Mouse (Mus musculus): ENCODE measurements around the gene Klf3. TPM values are rescaled to one million over a fixed set of nuclear protein-coding genes. Genes with fewer than 3 reads are reported as not detected.

Klf3 gene
- total and polyA plus RNA-seq, 2 experiments from 2014 or later = 22.9 to 37.1 TPM

DNA sequence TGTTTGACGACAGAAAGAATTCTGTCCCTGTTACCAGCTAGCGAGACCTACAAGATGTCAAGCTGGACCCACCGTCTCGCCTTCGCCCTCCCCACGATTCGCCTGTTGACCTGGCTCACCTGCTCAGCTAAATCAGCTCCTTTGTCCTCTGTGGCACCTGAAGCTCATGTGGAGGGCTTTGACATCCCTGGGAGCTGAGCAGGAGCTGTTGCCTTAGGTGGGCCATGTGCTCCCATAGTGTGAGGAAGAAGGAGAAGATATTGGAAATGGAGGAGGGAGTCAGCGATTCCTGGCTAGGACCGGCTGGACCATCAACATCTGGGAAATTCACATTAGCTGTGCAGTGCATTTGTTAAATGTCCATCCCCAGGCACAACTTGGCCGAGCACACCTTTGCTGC lies 26.4 kb downstream of the Klf3 start:
- no peak for ATAC-seq
- Histone ChIP-seq H3K4me2 (ENCODE audit: low read depth, low read length) (no peak overlapping the region), H3K27me3 (ENCODE audit: insufficient read depth, low read length) (no peaks in the 10 kb centered on the region), H3K27ac (no peak overlapping the region), H3K9me3 (ENCODE audit: low read length) (no peaks in the 10 kb centered on the region), H3K36me3 (ENCODE audit: insufficient read depth, low read length) (peaks cover 12% of the 10 kb centered on the region), H3K4me3 (ENCODE audit: low read length) (no peak overlapping the region), H3K4me1 (ENCODE audit: insufficient read depth, low read length) (no peaks in the 10 kb centered on the region), H3K9ac (replicated peaks; ENCODE audit: low read length) (no peak overlapping the region)
- WGBS = 95% methylated on average over 10 of the region's 10 CpGs
- TF ChIP-seq CTCF (IDR thresholded peaks at IDR 0.05; ENCODE audit: low read depth) = no peak
- no peak for DNase-seq (ENCODE audit: low spot score)

DNA sequence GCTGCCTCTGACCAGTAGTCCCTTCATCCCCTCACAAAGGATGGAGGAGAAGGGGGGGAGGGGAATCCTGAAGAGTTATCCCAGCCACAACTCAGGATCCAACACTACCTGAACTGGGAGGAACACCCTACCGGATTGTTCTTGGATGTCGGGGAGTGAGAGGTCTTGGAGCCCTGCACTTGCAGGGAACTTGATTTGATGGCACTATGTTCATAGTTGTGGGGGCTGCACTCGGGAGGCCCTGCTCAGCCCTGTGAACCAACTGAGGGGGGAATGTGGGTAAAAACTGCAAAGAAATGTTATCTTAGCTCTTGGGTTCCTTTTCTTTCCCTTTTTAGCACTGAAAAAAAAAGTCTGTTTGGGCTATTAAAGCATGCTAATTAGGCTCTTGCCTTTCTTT lies 27.6 kb downstream of the Klf3 start:
- WGBS = 84% methylated on average over 3 of the region's 3 CpGs
- no peak overlapping the region for H3K9ac ChIP-seq (replicated peaks; ENCODE audit: low read length)
- no peaks in the 10 kb centered on the region for H3K9me3 ChIP-seq (ENCODE audit: low read length)
- no peaks in the 10 kb centered on the region for H3K27me3 ChIP-seq (ENCODE audit: insufficient read depth, low read length)
- H3K4me3 ChIP-seq (ENCODE audit: low read length) = no peak overlapping the region
- TF ChIP-seq CTCF (IDR thresholded peaks at IDR 0.05; ENCODE audit: low read depth) = no peak
- H3K4me1 ChIP-seq (ENCODE audit: insufficient read depth, low read length) = no peaks in the 10 kb centered on the region
- peaks cover 10% of the 10 kb centered on the region for H3K36me3 ChIP-seq (ENCODE audit: insufficient read depth, low read length)
- no peak overlapping the region for H3K4me2 ChIP-seq (ENCODE audit: low read depth, low read length)
- no peak for ATAC-seq
- no peak for DNase-seq (ENCODE audit: low spot score)
- H3K27ac ChIP-seq = no peak overlapping the region

DNA sequence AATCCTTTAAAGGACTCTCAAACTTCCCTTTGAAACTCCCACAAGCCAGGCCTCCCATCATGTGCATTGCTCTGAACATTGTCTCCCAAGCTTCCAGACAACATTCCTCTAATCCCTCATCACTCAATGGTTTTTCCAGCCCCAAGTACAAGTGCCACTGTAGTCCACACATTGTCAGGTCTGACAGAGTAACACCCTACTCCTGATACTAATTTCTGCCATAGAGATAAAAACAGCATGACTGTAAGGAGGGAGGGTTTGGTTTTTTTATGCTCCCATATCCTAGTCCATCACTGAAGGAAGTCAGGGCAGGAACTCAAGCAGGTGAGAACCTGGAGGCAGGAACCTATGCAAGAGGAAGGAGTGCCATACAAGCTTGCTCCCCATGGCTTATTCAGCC lies 30.2 kb downstream of the Klf3 start:
- Histone ChIP-seq H3K4me2 (ENCODE audit: low read depth, low read length) (no peak overlapping the region), H3K27me3 (ENCODE audit: insufficient read depth, low read length) (no peaks in the 10 kb centered on the region), H3K4me1 (ENCODE audit: insufficient read depth, low read length) (no peaks in the 10 kb centered on the region), H3K9ac (replicated peaks; ENCODE audit: low read length) (no peak overlapping the region), H3K36me3 (ENCODE audit: insufficient read depth, low read length) (peaks cover 4% of the 10 kb centered on the region), H3K9me3 (ENCODE audit: low read length) (no peaks in the 10 kb centered on the region), H3K4me3 (ENCODE audit: low read length) (no peak overlapping the region), H3K27ac (no peak overlapping the region)
- ATAC-seq (no peak), DNase-seq (ENCODE audit: low spot score) (no peak)
- TF ChIP-seq CTCF (IDR thresholded peaks at IDR 0.05; ENCODE audit: low read depth) = no peak

DNA sequence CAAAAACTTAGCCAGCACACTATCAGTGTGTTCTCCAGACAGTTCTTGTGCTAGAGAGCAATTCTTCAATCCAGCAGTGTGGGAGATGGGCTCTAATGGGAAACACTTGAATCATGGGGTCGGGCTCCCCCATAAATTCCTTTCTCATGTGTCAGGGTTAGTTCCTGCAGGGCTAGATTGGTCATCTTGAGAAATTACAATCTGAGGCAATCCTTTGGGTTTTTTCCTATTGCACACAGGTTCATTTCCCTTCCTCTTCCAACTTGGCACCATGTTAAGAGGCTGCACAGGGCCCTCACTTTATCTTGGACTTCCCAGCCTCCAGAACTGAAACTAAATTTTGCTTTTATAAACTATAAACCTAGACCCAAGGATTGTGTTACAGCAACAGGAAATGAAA lies 31.0 kb downstream of the Klf3 start:
- WGBS = 97% methylated on average over 1 of the region's 1 CpGs
- Histone ChIP-seq H3K4me1 (ENCODE audit: insufficient read depth, low read length) (no peaks in the 10 kb centered on the region), H3K9ac (replicated peaks; ENCODE audit: low read length) (no peak overlapping the region), H3K27me3 (ENCODE audit: insufficient read depth, low read length) (no peaks in the 10 kb centered on the region), H3K9me3 (ENCODE audit: low read length) (no peaks in the 10 kb centered on the region), H3K4me3 (ENCODE audit: low read length) (no peak overlapping the region), H3K4me2 (ENCODE audit: low read depth, low read length) (no peak overlapping the region), H3K36me3 (ENCODE audit: insufficient read depth, low read length) (peaks cover 4% of the 10 kb centered on the region), H3K27ac (no peak overlapping the region)
- ATAC-seq (no peak), DNase-seq (ENCODE audit: low spot score) (no peak)
- no peak for TF ChIP-seq CTCF (IDR thresholded peaks at IDR 0.05; ENCODE audit: low read depth)

DNA sequence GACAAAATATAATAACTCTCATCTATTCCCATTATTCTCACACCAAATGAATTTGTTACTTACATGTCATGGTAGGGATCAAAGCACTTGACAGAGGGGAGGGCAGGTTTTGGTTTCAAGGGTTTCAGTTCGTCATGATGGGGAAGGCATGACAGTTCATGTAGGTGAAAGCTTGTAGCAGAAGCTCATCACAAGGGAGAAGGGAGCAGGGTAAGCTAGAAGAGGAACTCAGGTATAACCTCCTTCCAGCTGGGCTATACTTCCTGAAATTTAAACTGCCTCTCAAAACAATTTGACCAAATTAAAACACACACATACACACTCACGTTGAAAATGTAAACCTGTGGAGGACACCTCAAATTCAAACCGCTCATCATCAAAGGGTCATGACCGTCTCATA lies 32.1 kb downstream of the Klf3 start:
- no peaks in the 10 kb centered on the region for H3K4me1 ChIP-seq (ENCODE audit: insufficient read depth, low read length)
- H3K9ac ChIP-seq (replicated peaks; ENCODE audit: low read length) = no peak overlapping the region
- no peak for TF ChIP-seq CTCF (IDR thresholded peaks at IDR 0.05; ENCODE audit: low read depth)
- no peaks in the 10 kb centered on the region for H3K36me3 ChIP-seq (ENCODE audit: insufficient read depth, low read length)
- no peak for DNase-seq (ENCODE audit: low spot score)
- WGBS = 92% methylated on average over 4 of the region's 4 CpGs
- no peak overlapping the region for H3K27ac ChIP-seq
- no peak overlapping the region for H3K4me3 ChIP-seq (ENCODE audit: low read length)
- no peaks in the 10 kb centered on the region for H3K27me3 ChIP-seq (ENCODE audit: insufficient read depth, low read length)
- no peak overlapping the region for H3K4me2 ChIP-seq (ENCODE audit: low read depth, low read length)
- no peaks in the 10 kb centered on the region for H3K9me3 ChIP-seq (ENCODE audit: low read length)
- ATAC-seq = no peak

DNA sequence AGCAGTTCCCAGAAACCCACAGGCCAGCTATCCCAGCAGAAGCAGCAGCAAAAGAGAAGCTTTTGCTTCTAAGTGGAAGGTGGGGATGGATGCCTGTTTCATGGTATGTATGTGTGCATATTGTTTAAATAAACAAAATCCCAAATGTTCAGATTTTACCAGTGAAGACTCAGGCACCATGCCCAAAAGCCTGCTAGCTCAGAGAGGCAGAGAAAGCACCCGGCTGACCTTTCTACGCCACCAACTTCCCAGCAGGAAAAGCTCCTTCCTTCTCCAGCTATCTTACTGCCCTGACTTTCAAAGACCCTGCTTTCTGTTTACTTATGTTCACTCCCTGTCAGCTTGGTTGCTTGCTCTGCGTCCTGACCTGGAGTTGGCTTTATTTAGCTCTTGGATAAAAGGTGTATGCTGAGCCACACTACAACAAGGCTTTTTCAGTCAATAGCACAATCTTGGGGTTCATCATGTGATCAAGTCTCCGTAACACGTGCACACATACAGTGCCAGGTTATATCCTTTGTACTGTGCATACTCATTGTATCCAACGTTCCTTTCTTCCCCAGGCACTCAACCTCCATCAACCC lies 35.9 kb downstream of the Klf3 start:
- TF ChIP-seq CTCF (IDR thresholded peaks at IDR 0.05; ENCODE audit: low read depth) = no peak
- DNase-seq (ENCODE audit: low spot score) (no peak), ATAC-seq (no peak)
- Histone ChIP-seq H3K4me3 (ENCODE audit: low read length) (no peak overlapping the region), H3K4me2 (ENCODE audit: low read depth, low read length) (no peak overlapping the region), H3K9ac (replicated peaks; ENCODE audit: low read length) (no peak overlapping the region), H3K27ac (no peak overlapping the region), H3K27me3 (ENCODE audit: insufficient read depth, low read length) (no peaks in the 10 kb centered on the region), H3K4me1 (ENCODE audit: insufficient read depth, low read length) (no peaks in the 10 kb centered on the region), H3K36me3 (ENCODE audit: insufficient read depth, low read length) (no peaks in the 10 kb centered on the region), H3K9me3 (ENCODE audit: low read length) (peaks cover 5% of the 10 kb centered on the region; the same call in 1 of the 2 replicates)
- 80% methylated on average over 6 of the region's 6 CpGs for WGBS

DNA sequence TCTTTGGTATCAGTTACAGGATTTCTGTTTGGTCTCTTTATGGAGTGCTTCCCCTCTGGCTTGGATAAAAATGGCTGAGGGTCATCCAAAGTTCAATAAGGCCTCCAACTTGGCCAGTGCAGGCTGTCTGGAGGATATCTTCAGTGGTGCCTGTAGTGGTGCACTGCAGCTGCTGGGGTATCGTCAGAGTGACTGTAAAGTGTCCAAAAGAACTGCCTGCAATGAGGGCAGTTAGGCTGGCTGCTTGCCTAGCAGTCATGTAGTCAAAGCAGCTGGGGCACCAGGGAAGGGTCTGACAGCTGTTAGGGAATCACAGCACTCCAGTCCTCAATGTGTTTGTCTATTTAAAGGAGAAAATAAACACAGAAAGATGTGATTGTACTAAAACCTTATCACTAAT lies 36.9 kb downstream of the Klf3 start:
- WGBS = 18% methylated on average over 1 of the region's 1 CpGs
- no peak overlapping the region for H3K4me2 ChIP-seq (ENCODE audit: low read depth, low read length)
- no peaks in the 10 kb centered on the region for H3K36me3 ChIP-seq (ENCODE audit: insufficient read depth, low read length)
- H3K9ac ChIP-seq (replicated peaks; ENCODE audit: low read length) = no peak overlapping the region
- H3K27me3 ChIP-seq (ENCODE audit: insufficient read depth, low read length) = no peaks in the 10 kb centered on the region
- no peak for TF ChIP-seq CTCF (IDR thresholded peaks at IDR 0.05; ENCODE audit: low read depth)
- ATAC-seq = no peak
- H3K9me3 ChIP-seq (ENCODE audit: low read length) = peaks cover 5% of the 10 kb centered on the region; the same call in 1 of the 2 replicates
- H3K27ac ChIP-seq = no peak overlapping the region
- no peaks in the 10 kb centered on the region for H3K4me1 ChIP-seq (ENCODE audit: insufficient read depth, low read length)
- peak; percentile 59 for DNase-seq (ENCODE audit: low spot score)
- H3K4me3 ChIP-seq (ENCODE audit: low read length) = no peak overlapping the region

Data from hindbrain, postnatal 0 days (tissue).